Mouse (Mus musculus) G1E (cell line): ENCODE measurements at regions not wholly inside any gene's neighbourhood (a gene's known extent, or its start where the extent isn't known, plus 50 kb on each side); places are given as distances from the start of the nearest gene placed in this dataset.

Experiments
- CTCF ChIP-seq: IDR thresholded peaks from 2 replicates; pipeline ENCODE4 v1.5.1; 2012; ENCODE audit warnings: low read depth, low read length, inconsistent platforms, mixed read lengths
- GATA1 ChIP-seq: IDR thresholded peaks from 2 replicates; pipeline ENCODE4 v1.6.1; 2012; ENCODE audit warnings: borderline replicate concordance, low read length, inconsistent platforms, mixed read lengths
- GATA2 ChIP-seq: IDR thresholded peaks from 2 replicates; pipeline ENCODE4 v1.6.1; 2012; ENCODE audit warnings: low read depth, low read length, inconsistent platforms, borderline replicate concordance
- TAL1 ChIP-seq: conservative IDR thresholded peaks from 2 replicates; pipeline ENCODE4 v1.6.1; 2012; ENCODE audit warnings: low read depth, low read length, inconsistent platforms, mixed read lengths

GRCm38 (mm10) chr5:111675673-111676261 lies 58.0 kb upstream of the Gm26897 start:
- TF ChIP-seq CTCF = no peak
- no peak for TF ChIP-seq GATA2
- no peak for TF ChIP-seq TAL1
- TF ChIP-seq GATA1 = no peak
